Mouse (Mus musculus) liver, adult (tissue): ENCODE results near the gene Ssh2.

Source experiments
- GATA4 ChIP-seq: IDR thresholded peaks from 2 replicates; pipeline ENCODE4 v1.6.1; 2014; ENCODE audit warnings: mild to moderate bottlenecking, low read length; ENCODE audit not compliant: insufficient replicate concordance

Gene Ssh2

GRCm38 (mm10) chr11:77215951-77216760 is at the start of gene Ssh2:
Gene Ssh2 (plus strand): TSS chr11:77216287.
- no peak for TF ChIP-seq GATA4

GRCm38 (mm10) chr11:77173731-77174130 is 42.4 kb upstream of the Ssh2 start:
- TF ChIP-seq GATA4: no peak

DNA sequence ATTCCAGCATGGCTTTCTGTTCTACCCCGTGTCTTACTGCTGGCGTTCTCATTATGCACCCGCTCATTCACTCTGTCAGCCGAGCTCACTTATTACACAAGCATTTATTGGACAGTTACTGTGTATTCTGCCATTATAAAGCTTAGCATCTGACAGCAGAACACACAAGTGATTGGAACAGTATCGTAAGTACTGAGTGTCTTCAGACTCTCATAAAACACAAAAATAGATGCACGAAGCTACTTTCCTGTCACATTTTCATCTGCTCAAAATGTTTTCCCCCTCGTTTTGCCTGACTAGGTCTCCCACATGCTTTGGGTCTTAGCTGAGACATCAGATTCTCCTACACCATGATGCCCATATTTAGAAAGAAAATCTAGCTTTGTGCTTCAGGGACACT is 41.6 kb upstream of the Ssh2 start:
- TF ChIP-seq GATA4: no peak

DNA sequence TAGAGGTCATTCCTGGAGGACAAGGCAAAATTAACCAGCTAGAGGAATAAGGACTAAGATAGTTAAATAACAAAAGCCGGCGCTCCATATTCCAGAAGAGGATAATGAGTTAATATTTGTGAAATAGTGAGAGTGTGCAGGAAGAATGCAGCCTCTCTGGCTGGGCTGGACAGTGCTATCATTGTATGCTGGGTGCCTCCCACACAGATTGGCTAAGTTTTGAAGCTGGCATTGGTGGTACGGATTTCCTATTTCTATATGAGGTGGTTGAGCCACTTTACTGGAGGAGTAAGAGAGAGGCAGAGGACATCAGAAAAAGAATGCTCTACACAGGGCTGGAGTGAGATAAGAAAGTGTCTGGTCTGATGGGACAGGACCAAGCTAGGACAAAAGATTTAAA is 36.3 kb upstream of the Ssh2 start:
- no peak for TF ChIP-seq GATA4

DNA sequence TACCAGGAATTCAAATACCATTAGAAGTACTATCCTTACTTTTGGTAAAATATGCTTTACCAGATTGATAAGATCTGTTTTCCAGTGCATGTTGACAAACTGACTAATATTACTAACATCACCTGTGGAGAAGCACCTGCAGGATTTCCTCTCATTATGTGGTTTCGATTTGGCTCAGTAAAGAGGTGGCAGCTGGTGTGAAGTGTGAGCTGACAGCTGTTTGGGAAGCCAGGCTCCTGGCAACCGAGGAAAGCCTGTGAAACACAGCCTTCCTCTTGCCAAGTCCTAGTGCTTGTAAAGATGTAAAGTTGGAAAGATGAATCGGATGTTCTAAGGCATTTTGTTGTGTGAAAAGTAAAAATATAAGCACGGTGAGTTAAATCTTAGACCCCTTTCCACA is 35.2 kb upstream of the Ssh2 start:
- TF ChIP-seq GATA4: no peak

GRCm38 (mm10) chr11:77181528-77181927 is 34.6 kb upstream of the Ssh2 start:
- no peak for TF ChIP-seq GATA4

DNA sequence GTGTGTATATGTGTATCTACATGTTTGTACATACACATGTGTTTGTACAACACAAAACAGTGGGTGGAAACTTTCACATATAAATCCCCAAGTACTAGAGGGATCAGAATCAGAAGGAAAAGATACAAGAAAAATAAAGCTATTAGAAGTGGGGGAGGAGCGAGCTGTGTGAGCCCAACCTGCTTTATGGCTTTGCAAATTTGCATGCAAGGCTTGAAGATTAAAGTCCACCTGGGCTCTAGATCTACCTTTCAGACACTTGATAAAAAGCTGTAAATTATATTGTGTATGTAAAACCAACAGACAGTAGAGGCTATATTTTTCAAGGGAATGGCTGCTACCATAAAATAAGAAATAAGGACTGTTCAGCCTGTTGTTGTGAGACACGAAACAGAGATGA is 34.0 kb upstream of the Ssh2 start:
- no peak for TF ChIP-seq GATA4

GRCm38 (mm10) chr11:77182616-77183015 is 33.5 kb upstream of the Ssh2 start:
- TF ChIP-seq GATA4: no peak

DNA sequence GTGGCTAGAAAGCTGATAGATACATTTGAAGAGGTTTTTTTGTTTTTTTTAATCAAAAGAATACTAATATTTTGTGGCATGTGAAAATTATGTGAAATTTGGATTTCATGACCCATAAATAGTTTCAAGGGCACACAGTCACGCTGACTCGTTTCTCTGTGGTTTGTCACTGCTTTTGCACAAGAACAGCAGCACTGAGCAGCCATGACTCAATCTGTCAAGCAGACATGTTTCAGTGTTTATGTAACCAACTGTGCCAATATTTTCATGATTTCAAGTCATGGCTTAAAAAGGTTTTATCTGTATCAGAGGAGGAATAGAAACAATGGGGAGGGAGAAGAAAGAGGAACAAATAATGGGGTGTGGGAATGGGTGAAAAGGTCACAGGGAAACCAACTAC is 31.2 kb upstream of the Ssh2 start:
- no peak for TF ChIP-seq GATA4

GRCm38 (mm10) chr11:77188868-77189267 is 27.2 kb upstream of the Ssh2 start, which contains the start of gene Efcab5:
Gene Efcab5 (minus strand): TSS chr11:77188968.
- no peak for TF ChIP-seq GATA4

GRCm38 (mm10) chr11:77193410-77193809 is 22.7 kb upstream of the Ssh2 start:
- no peak for TF ChIP-seq GATA4

DNA sequence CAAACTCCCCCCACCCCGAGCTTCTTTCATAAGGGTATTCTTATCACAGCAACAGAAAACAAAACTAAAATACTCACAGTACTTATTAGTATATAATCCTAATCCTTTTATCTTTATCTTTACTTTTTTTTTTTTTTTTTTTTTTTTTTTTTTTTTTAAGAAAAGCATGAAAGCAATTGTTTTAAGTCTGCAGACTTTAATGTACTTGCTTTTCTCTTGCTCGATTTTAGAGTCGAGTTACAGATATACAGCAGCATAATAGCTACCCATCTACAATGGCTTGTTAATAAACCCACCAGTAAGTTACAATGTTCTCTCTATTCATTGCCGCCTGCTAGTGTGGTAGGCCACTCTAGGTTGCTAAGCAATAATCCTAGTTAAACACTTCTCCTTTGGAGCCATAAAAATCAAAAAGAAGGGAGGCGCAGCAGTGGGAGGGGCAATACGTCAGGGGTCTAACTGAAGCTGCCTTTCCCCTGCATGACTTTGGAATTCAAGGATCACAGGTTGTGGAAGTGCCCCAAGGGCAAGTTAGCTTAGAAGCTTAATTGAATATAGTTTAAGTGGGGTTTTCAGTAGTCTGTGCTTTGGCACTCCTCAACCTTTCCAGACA is 22.0 kb upstream of the Ssh2 start:
- no peak for TF ChIP-seq GATA4

DNA sequence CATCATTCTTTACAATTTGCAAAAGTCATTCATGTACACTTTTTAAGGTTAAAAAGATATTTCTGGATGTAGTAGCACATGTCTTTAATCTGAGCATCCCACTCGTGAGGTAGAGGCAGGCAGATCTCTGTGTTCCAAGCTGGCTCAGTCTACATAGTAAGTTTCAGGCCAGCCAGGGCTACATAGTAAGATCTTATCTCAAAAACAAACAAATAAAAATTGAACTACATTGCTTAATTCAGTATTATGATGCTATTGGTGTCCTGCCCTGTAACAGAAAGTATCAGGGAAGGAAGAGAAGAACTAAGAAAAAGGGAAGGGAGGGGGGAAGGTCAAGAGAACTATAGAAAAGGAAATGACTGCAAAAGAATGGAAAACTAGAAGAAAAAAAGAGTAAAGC is 21.3 kb upstream of the Ssh2 start:
- peak; percentile 72; the same call in 1 of the 2 replicates for TF ChIP-seq GATA4

DNA sequence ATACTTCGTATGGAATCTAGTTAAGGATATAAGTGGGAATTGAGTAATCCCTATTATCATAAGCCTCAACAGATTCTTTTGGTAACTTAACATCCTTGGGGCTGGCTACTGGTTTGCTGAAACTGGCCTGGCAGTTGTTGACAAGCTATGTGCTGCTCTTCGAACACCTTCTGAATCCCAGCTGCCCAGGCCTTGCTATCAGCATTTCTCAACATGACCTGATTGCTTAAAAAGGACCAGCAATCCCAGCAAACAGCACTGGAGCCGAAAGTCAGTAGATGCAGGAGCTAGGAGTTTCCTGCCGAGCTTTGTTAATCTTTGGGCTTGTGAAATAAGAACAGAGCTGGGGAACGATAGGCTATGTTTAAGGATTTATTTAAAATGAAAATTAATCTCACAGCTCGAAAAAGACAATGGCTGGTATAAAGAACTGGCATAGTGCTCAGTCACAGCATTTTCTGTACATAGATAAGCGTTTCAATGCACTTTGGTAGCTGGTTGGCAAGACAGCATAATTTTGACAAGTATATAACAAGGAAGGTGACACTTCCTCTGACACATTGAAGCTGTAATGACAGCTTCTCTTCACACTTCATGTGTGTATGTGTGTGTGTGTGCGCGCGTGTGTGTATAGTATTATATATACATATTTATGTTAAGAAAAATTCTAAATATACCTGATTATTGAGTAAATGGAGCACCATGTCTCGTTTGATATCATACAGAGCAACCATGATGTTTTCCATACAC is 20.6 kb upstream of the Ssh2 start:
- TF ChIP-seq GATA4: peak; percentile 60; the same call in 1 of the 2 replicates

GRCm38 (mm10) chr11:77196181-77197143 is 19.6 kb upstream of the Ssh2 start:
- no peak for TF ChIP-seq GATA4
